Comparison of ENCODE assay signal across 15 mouse cellular contexts in genomic region chr14:54523600-54523999, GRCm38 (mm10). TPM values are rescaled to one million over a fixed set of nuclear protein-coding genes. Genes with fewer than 3 reads are reported as not detected.
A peak's percentile ranks its signal among the peaks of the same experiment; 100 is the strongest.
DNase-seq lines count a peak whose midpoint lies in the region; ATAC-seq and TF ChIP-seq lines count a peak whose summit lies in the region.
"Had no signal": no experiment of that assay in that cellular context is flagged by ENCODE, and none has a peak within 500 bp of the region (broad histone marks: within the 10 kb centered on the region; RNA-seq: fewer than 3 reads in every experiment).

No protein-coding gene starts in this region.

- TF ChIP-seq CTCF in kidney, adult 2 months (conservative IDR thresholded peaks at IDR 0.05; ENCODE audit: insufficient read depth, insufficient read length, low read depth, low read length), result peak; percentile 31
- peak; percentile 78 for TF ChIP-seq CTCF in E14TG2a.4 (conservative IDR thresholded peaks at IDR 0.05; ENCODE audit: low read length)
- TF ChIP-seq CTCF in brain, embryonic 14.5 days (IDR thresholded peaks at IDR 0.05; ENCODE audit: borderline replicate concordance, extremely low read depth, insufficient read depth, insufficient read length), result peak; percentile 41; the same call in 1 of the 2 replicates

- H3K4me3 ChIP-seq in kidney, adult 2 months (ENCODE audit: insufficient read depth, low read depth, low read length), result no peak overlapping the region
- no peak overlapping the region for H3K4me3 ChIP-seq in kidney, embryonic 15.5 days (replicated peaks)
- H3K4me3 ChIP-seq in E14TG2a.4 (replicated peaks; ENCODE audit: low read length), result no peak overlapping the region
- no peak overlapping the region for H3K4me3 ChIP-seq in hindbrain, embryonic 11.5 days (ENCODE audit: low read depth, low read length)
- H3K4me3 ChIP-seq: embryonic facial prominence, embryonic 13.5 days; forebrain, embryonic 13.5 days; limb, embryonic 10.5 days; neural tube, embryonic 15.5 days had no signal

- ATAC-seq in kidney, embryonic 15.5 days (replicated peaks; ENCODE audit: low FRiP score), result no peak
- ATAC-seq in hindbrain, embryonic 11.5 days (ENCODE audit: low FRiP score), result no peak
- ATAC-seq in frontal cortex, adult (ENCODE audit: low TSS enrichment), result no peak
- ATAC-seq: forebrain, embryonic 13.5 days; midbrain, embryonic 16.5 days had no signal

- no peaks in the 10 kb centered on the region for H3K27me3 ChIP-seq in kidney, adult 2 months (replicated peaks; ENCODE audit: control insufficient read depth, insufficient read depth, low read length)
- H3K27me3 ChIP-seq in kidney, embryonic 15.5 days, result no peaks in the 10 kb centered on the region; the same call in 1 of the 2 replicates
- H3K27me3 ChIP-seq in E14TG2a.4 (ENCODE audit: insufficient read depth, low read length), result peaks cover 7% of the 10 kb centered on the region; the same call in 1 of the 2 replicates
- H3K27me3 ChIP-seq in hindbrain, embryonic 11.5 days (ENCODE audit: control insufficient read depth, insufficient read depth, low read length), result no peaks in the 10 kb centered on the region
- H3K27me3 ChIP-seq: embryonic facial prominence, embryonic 13.5 days; forebrain, embryonic 13.5 days; neural tube, embryonic 15.5 days had no signal

- no peak for TF ChIP-seq POLR2A in kidney, adult 2 months (IDR thresholded peaks at IDR 0.05; ENCODE audit: low read depth, low read length)
- no peak for TF ChIP-seq POLR2A in brain, embryonic 14.5 days (IDR thresholded peaks at IDR 0.05; ENCODE audit: borderline replicate concordance, extremely low read depth, insufficient read depth, insufficient read length, poor library complexity, severe bottlenecking)

- no peak overlapping the region for H3K9ac ChIP-seq in kidney, embryonic 15.5 days
- H3K9ac ChIP-seq in hindbrain, embryonic 11.5 days (ENCODE audit: low read depth, low read length), result no peak overlapping the region
- H3K9ac ChIP-seq: embryonic facial prominence, embryonic 13.5 days; forebrain, embryonic 13.5 days; neural tube, embryonic 15.5 days had no signal

- no peak for DNase-seq in kidney, adult 2 months
- peak; percentile 52 for DNase-seq in 416B (ENCODE audit: low read depth)
- DNase-seq in brain, embryonic 14.5 days (ENCODE audit: low read depth), result peak; percentile 49
- DNase-seq in hindbrain, embryonic 11.5 days (ENCODE audit: low spot score), result no peak
- DNase-seq: adrenal gland, postnatal 10 days; cerebellum, adult 18-20 months; kidney, adult 11 months had no signal

- no peaks in the 10 kb centered on the region for H3K4me1 ChIP-seq in kidney, adult 2 months (ENCODE audit: control insufficient read depth, insufficient read depth, low read length)
- H3K4me1 ChIP-seq in kidney, embryonic 15.5 days, result peaks cover 19% of the 10 kb centered on the region
- peaks cover 23% of the 10 kb centered on the region for H3K4me1 ChIP-seq in E14TG2a.4 (replicated peaks; ENCODE audit: low read depth, low read length)
- no peaks in the 10 kb centered on the region; the same call in 1 of the 2 replicates for H3K4me1 ChIP-seq in hindbrain, embryonic 11.5 days (replicated peaks; ENCODE audit: control insufficient read depth, insufficient read depth, low read length)

- H3K4me2 ChIP-seq in kidney, embryonic 15.5 days, result no peak overlapping the region
- no peak overlapping the region for H3K4me2 ChIP-seq in hindbrain, embryonic 11.5 days (replicated peaks; ENCODE audit: low read depth, low read length)
- H3K4me2 ChIP-seq: embryonic facial prominence, embryonic 13.5 days; forebrain, embryonic 13.5 days; neural tube, embryonic 15.5 days had no signal

- no peak overlapping the region for H3K27ac ChIP-seq in kidney, adult 2 months (ENCODE audit: insufficient read depth, low read depth, low read length)
- no peak overlapping the region for H3K27ac ChIP-seq in kidney, embryonic 15.5 days
- no peak overlapping the region for H3K27ac ChIP-seq in hindbrain, embryonic 11.5 days (ENCODE audit: low read depth, low read length)
- H3K27ac ChIP-seq: embryonic facial prominence, embryonic 13.5 days; forebrain, embryonic 13.5 days; limb, embryonic 10.5 days; neural tube, embryonic 15.5 days had no signal

- 50% methylated on average over 6 of the region's 6 CpGs for WGBS in kidney, adult 2 months
- WGBS in kidney, embryonic 15.5 days, result 38% methylated on average over 6 of the region's 6 CpGs
- 33% methylated on average over 6 of the region's 6 CpGs for WGBS in hindbrain, embryonic 11.5 days

- H3K9me3 ChIP-seq in kidney, embryonic 15.5 days (replicated peaks), result no peaks in the 10 kb centered on the region
- no peaks in the 10 kb centered on the region for H3K9me3 ChIP-seq in E14TG2a.4 (ENCODE audit: low read length)
- no peaks in the 10 kb centered on the region for H3K9me3 ChIP-seq in hindbrain, embryonic 11.5 days (ENCODE audit: control insufficient read depth, low read length)
- H3K9me3 ChIP-seq: embryonic facial prominence, embryonic 13.5 days; forebrain, embryonic 13.5 days; limb, embryonic 10.5 days; neural tube, embryonic 15.5 days had no signal

- no peaks in the 10 kb centered on the region for H3K36me3 ChIP-seq in kidney, adult 2 months (ENCODE audit: control insufficient read depth, insufficient read depth, low read length)
- H3K36me3 ChIP-seq in kidney, embryonic 15.5 days, result no peaks in the 10 kb centered on the region
- H3K36me3 ChIP-seq in E14TG2a.4 (ENCODE audit: insufficient read depth, low read length), result no peaks in the 10 kb centered on the region
- no peaks in the 10 kb centered on the region for H3K36me3 ChIP-seq in hindbrain, embryonic 11.5 days (ENCODE audit: control insufficient read depth, insufficient read depth, low read length)
- H3K36me3 ChIP-seq: embryonic facial prominence, embryonic 13.5 days; limb, embryonic 10.5 days; neural tube, embryonic 15.5 days had no signal

RNA-seq across cellular contexts. Expression of gene Prmt5, which starts 6.3 kb away (rescaled TPM):
- 30.9 and 33.0 TPM in 2 replicates for polyA plus RNA-seq in kidney, adult 2 months (2012; rRNA removed)
- polyA plus RNA-seq in kidney, embryonic 15.5 days (2015; fragmentation: Nextera tagmentation; extraction: Ambion mirVana), result 101 and 104 TPM in 2 replicates
- polyA plus RNA-seq in brain, embryonic 14.5 days (2012; rRNA removed), result 88.7 and 95.5 TPM in 2 replicates
- polyA plus RNA-seq in hindbrain, embryonic 11.5 days (2014; fragmentation: Nextera tagmentation; extraction: Ambion mirVana), result 115 and 120 TPM in 2 replicates

RNA-seq across cellular contexts. Expression of gene Haus4, which starts 30.8 kb away (rescaled TPM):
- polyA plus RNA-seq in kidney, adult 2 months (2012; rRNA removed), result 9.6 and 10.0 TPM in 2 replicates
- polyA plus RNA-seq in kidney, embryonic 15.5 days (2015; fragmentation: Nextera tagmentation; extraction: Ambion mirVana), result 50.7 and 53.2 TPM in 2 replicates
- polyA plus RNA-seq in brain, embryonic 14.5 days (2012; rRNA removed), result 15.5 and 18.8 TPM in 2 replicates
- 34.8 and 35.7 TPM in 2 replicates for polyA plus RNA-seq in hindbrain, embryonic 11.5 days (2014; fragmentation: Nextera tagmentation; extraction: Ambion mirVana)

RNA-seq across cellular contexts. Expression of gene Rem2, which starts 47.7 kb away (rescaled TPM):
- 0.23 and 0.30 TPM in 2 replicates for polyA plus RNA-seq in kidney, adult 2 months (2012; rRNA removed)
- polyA plus RNA-seq in kidney, embryonic 15.5 days (2015; fragmentation: Nextera tagmentation; extraction: Ambion mirVana), result 6.3 and 6.8 TPM in 2 replicates
- polyA plus RNA-seq in brain, embryonic 14.5 days (2012; rRNA removed), result 24.7 and 31.3 TPM in 2 replicates
- 37.3 and 40.0 TPM in 2 replicates for polyA plus RNA-seq in hindbrain, embryonic 11.5 days (2014; fragmentation: Nextera tagmentation; extraction: Ambion mirVana)

RNA-seq across cellular contexts. Expression of gene Ajuba, which starts 53.8 kb away (rescaled TPM):
- 32.4 and 33.9 TPM in 2 replicates for polyA plus RNA-seq in kidney, adult 2 months (2012; rRNA removed)
- polyA plus RNA-seq in kidney, embryonic 15.5 days (2015; fragmentation: Nextera tagmentation; extraction: Ambion mirVana), result 45.9 and 50.4 TPM in 2 replicates
- polyA plus RNA-seq in brain, embryonic 14.5 days (2012; rRNA removed), result 17.6 and 17.9 TPM in 2 replicates
- polyA plus RNA-seq in hindbrain, embryonic 11.5 days (2014; fragmentation: Nextera tagmentation; extraction: Ambion mirVana), result 23.2 and 29.4 TPM in 2 replicates

RNA-seq across cellular contexts. Expression of gene Lrp10, which starts 59.7 kb away (rescaled TPM):
- polyA plus RNA-seq in kidney, adult 2 months (2012; rRNA removed), result 168 and 211 TPM in 2 replicates
- polyA plus RNA-seq in kidney, embryonic 15.5 days (2015; fragmentation: Nextera tagmentation; extraction: Ambion mirVana), result 46.8 and 54.6 TPM in 2 replicates
- 39.6 and 41.5 TPM in 2 replicates for polyA plus RNA-seq in brain, embryonic 14.5 days (2012; rRNA removed)
- polyA plus RNA-seq in hindbrain, embryonic 11.5 days (2014; fragmentation: Nextera tagmentation; extraction: Ambion mirVana), result 19.7 and 19.9 TPM in 2 replicates

Comparison
In these comparisons a context has a peak if more than half of its experiments do, and no peak if none do; other contexts are left out.
1. DNase-seq: peak in 416B (single experiment) and brain, embryonic 14.5 days (single experiment); none in kidney, adult 2 months (single experiment) and hindbrain, embryonic 11.5 days (single experiment).
2. Peak in every context shown above with its lines, with median percentiles within 50 percentile points of each other: CTCF ChIP-seq.